Mouse (Mus musculus) MEL (cell line): ENCODE results near the gene Ranbp10. TPM values are rescaled to one million over a fixed set of nuclear protein-coding genes. Genes with fewer than 3 reads are reported as not detected.

Experiments used
- DNase-seq: peaks from one replicate; pipeline ENCODE4 v3.0.0; 2011; ENCODE audit warnings: low read depth, low spot score
- H3K27ac ChIP-seq: 2 replicates; pipeline ENCODE4 v1.5.1; 2012; ENCODE audit warnings: low read depth, mild to moderate bottlenecking, control low read depth, low read length, moderate library complexity; ENCODE audit not compliant: control insufficient read depth
- H3K27me3 ChIP-seq, 2 experiments: fragments of 150-350 bp in 1 of 2; sonication (generic) in 1 of 2; 2 replicates each; pipeline ENCODE4 v1.6.1; 2012; ENCODE audit warnings: low read length in 2 of 2, mild to moderate bottlenecking in 2 of 2, improper control_type of control experiment in 1 of 2, moderate library complexity in 1 of 2; ENCODE audit not compliant: insufficient read depth in 2 of 2, control insufficient read depth in 1 of 2
- H3K36me3 ChIP-seq, 2 experiments: 2 replicates each; pipeline ENCODE4 v1.6.1; 2012 to 2014; ENCODE audit warnings: low read length in 2 of 2, improper control_type of control experiment in 1 of 2, inconsistent platforms in 1 of 2, mild to moderate bottlenecking in 1 of 2; ENCODE audit not compliant: insufficient read depth in 2 of 2, control insufficient read depth in 1 of 2
- H3K4me1 ChIP-seq, 2 experiments: fragments of 150-350 bp in 1 of 2; sonication (generic) in 1 of 2; 2 replicates each; pipeline ENCODE4 v1.6.1; 2012; ENCODE audit warnings: low read length in 2 of 2, improper control_type of control experiment in 1 of 2, mild to moderate bottlenecking in 1 of 2; ENCODE audit not compliant: insufficient read depth in 2 of 2, control insufficient read depth in 1 of 2
- H3K4me3 ChIP-seq, 2 experiments: fragments of 150-350 bp in 1 of 2; sonication (generic) in 1 of 2; 2 replicates each; pipeline ENCODE4 v1.5.1; 2012; ENCODE audit warnings: low read depth in 2 of 2, low read length in 2 of 2, mild to moderate bottlenecking in 2 of 2, moderate library complexity in 2 of 2, control low read depth in 1 of 2, improper control_type of control experiment in 1 of 2; ENCODE audit not compliant: control insufficient read depth in 1 of 2, insufficient read depth in 1 of 2
- H3K79me2 ChIP-seq: 2 replicates; pipeline ENCODE4 v1.6.1; 2012; ENCODE audit warnings: mild to moderate bottlenecking, low read length, moderate library complexity; ENCODE audit not compliant: control insufficient read depth, poor library complexity, insufficient read depth
- H3K9ac ChIP-seq: 2 replicates; pipeline ENCODE4 v1.6.1; 2012; ENCODE audit warnings: low read depth, mild to moderate bottlenecking, control low read depth, low read length, moderate library complexity; ENCODE audit not compliant: control insufficient read depth, poor library complexity, severe bottlenecking
- H3K9me3 ChIP-seq: fragments of 150-350 bp; sonication (generic); replicated peaks from 2 replicates; pipeline ENCODE4 v1.6.1; 2012; ENCODE audit warnings: mild to moderate bottlenecking, low read length, improper control_type of control experiment, moderate library complexity; ENCODE audit not compliant: insufficient read depth
- CHD2 ChIP-seq: IDR thresholded peaks from 2 replicates; pipeline ENCODE4 v1.6.1; 2011; ENCODE audit warnings: low read length, improper control_type of control experiment
- ELF1 ChIP-seq: IDR thresholded peaks from 2 replicates; pipeline ENCODE4 v1.6.1; 2014; ENCODE audit warnings: low read depth, mild to moderate bottlenecking, inconsistent platforms, low read length, improper control_type of control experiment, moderate library complexity
- EP300 ChIP-seq, 2 experiments: IDR thresholded peaks; 2 replicates each; pipeline ENCODE4 v1.6.1; 2011; ENCODE audit warnings: improper control_type of control experiment in 2 of 2, low read length in 2 of 2, low read depth in 1 of 2, mild to moderate bottlenecking in 1 of 2
- GABPA ChIP-seq: IDR thresholded peaks from 2 replicates; pipeline ENCODE4 v1.6.1; 2012; ENCODE audit warnings: low read depth, mild to moderate bottlenecking, inconsistent platforms, low read length, improper control_type of control experiment, moderate library complexity
- KAT2A ChIP-seq: conservative IDR thresholded peaks from 2 replicates; pipeline ENCODE4 v1.6.1; 2012; ENCODE audit warnings: low read depth, low read length, improper control_type of control experiment, inconsistent platforms
- MAFK ChIP-seq: IDR thresholded peaks from 2 replicates; pipeline ENCODE4 v1.6.1; 2011; ENCODE audit warnings: low read depth, mild to moderate bottlenecking, low read length, improper control_type of control experiment, borderline replicate concordance
- MAZ ChIP-seq: IDR thresholded peaks from 2 replicates; pipeline ENCODE4 v1.6.1; 2012; ENCODE audit warnings: low read depth, mild to moderate bottlenecking, inconsistent platforms, low read length, improper control_type of control experiment
- MYB ChIP-seq: IDR thresholded peaks from 2 replicates; pipeline ENCODE4 v1.6.1; 2011; ENCODE audit warnings: mild to moderate bottlenecking, low read depth, low read length, improper control_type of control experiment
- NELFE ChIP-seq: IDR thresholded peaks from 2 replicates; pipeline ENCODE4 v1.6.1; 2011; ENCODE audit warnings: low read depth, low read length, improper control_type of control experiment
- NRF1 ChIP-seq: IDR thresholded peaks from 2 replicates; pipeline ENCODE4 v1.6.1; 2014; ENCODE audit warnings: low read depth, mild to moderate bottlenecking, inconsistent platforms, low read length, improper control_type of control experiment, moderate library complexity; ENCODE audit not compliant: poor library complexity, insufficient read depth, severe bottlenecking
- POLR2AphosphoS2 ChIP-seq: IDR thresholded peaks from 2 replicates; pipeline ENCODE4 v1.6.1; 2011; ENCODE audit warnings: low read length, improper control_type of control experiment
- RAD21 ChIP-seq: IDR thresholded peaks from 2 replicates; pipeline ENCODE4 v1.6.1; 2011; ENCODE audit warnings: mild to moderate bottlenecking, low read depth, low read length, improper control_type of control experiment
- SIN3A ChIP-seq: IDR thresholded peaks from 2 replicates; pipeline ENCODE4 v1.6.1; 2012; ENCODE audit warnings: low read length, improper control_type of control experiment, inconsistent platforms
- TCF12 ChIP-seq: IDR thresholded peaks from 2 replicates; pipeline ENCODE4 v1.6.1; 2014; ENCODE audit warnings: low read depth, mild to moderate bottlenecking, inconsistent platforms, low read length, improper control_type of control experiment, moderate library complexity
- UBTF ChIP-seq: IDR thresholded peaks from 2 replicates; pipeline ENCODE4 v1.6.1; 2012; ENCODE audit warnings: low read depth, mild to moderate bottlenecking, inconsistent platforms, low read length, improper control_type of control experiment, moderate library complexity, borderline replicate concordance; ENCODE audit not compliant: insufficient read depth
- USF2 ChIP-seq, 2 experiments: IDR thresholded peaks; 2 replicates each; pipeline ENCODE4 v1.6.1; 2011 to 2012; ENCODE audit warnings: improper control_type of control experiment in 2 of 2, low read length in 2 of 2, borderline replicate concordance in 1 of 2, inconsistent platforms in 1 of 2, low read depth in 1 of 2, mild to moderate bottlenecking in 1 of 2; ENCODE audit not compliant: insufficient read depth in 1 of 2
- ZMIZ1 ChIP-seq: IDR thresholded peaks from 2 replicates; pipeline ENCODE4 v1.6.1; 2012; ENCODE audit warnings: low read depth, mild to moderate bottlenecking, inconsistent platforms, low read length, improper control_type of control experiment, moderate library complexity
- polyA plus RNA-seq, 2 experiments: library from polyadenylated mRNA; stranded (reverse) in 1 of 2; unstranded in 1 of 2; fragments of >175 nt in 1 of 2; fragments of >200 nt in 1 of 2; gene quantifications; 2 replicates each; pipeline versions ENCODE4 v1.2.1 to v1.2.4; 2012; ENCODE audit warnings: low replicate concordance in 2 of 2, low read depth in 1 of 2; ENCODE audit not compliant: insufficient read length in 2 of 2, insufficient read depth in 1 of 2, missing spikeins in 1 of 2
- total RNA-seq: library from RNA; depleted of rRNA; stranded (reverse); fragments of 300-350 nt; gene quantifications from 2 replicates; pipeline ENCODE4 v1.2.3, GENCODE M21; 2012

Gene Ranbp10
- total and polyA plus RNA-seq, 3 experiments: 7.4 to 22.1 TPM; not detected in 1

- TF ChIP-seq ELF1 (no peak), USF2 (IDR thresholded peaks at IDR 0.05; ENCODE audit: borderline replicate concordance in 1 of 2, insufficient read depth in 1 of 2, low read depth in 1 of 2, low read length in 2 of 2) (no peak), NRF1 (peak; percentile 3; the same call in 1 of the 2 replicates)
- DNase-seq: no peak
- H3K27ac ChIP-seq: no peak overlapping the region
Measured at GRCm38 (mm10) chr8:105757796-105758276, 69.3 kb downstream of the Ranbp10 start.

GRCm38 (mm10) chr8:105754688-105755087, 72.5 kb downstream of the Ranbp10 start:
- DNase-seq: no peak
- Histone ChIP-seq H3K79me2 (no peaks in the 10 kb centered on the region; the same call in none of the 2 replicates), H3K9ac (no peak overlapping the region), H3K27me3 (no peaks in the 10 kb centered on the region), H3K36me3 (peaks cover 0 to 16% of the 10 kb centered on the region in 2 experiments; a peak in 2 of 4 replicates), H3K27ac (no peak overlapping the region), H3K9me3 (no peaks in the 10 kb centered on the region), H3K4me1 (peaks cover 4 to 16% of the 10 kb centered on the region in 2 experiments), H3K4me3 (no peak overlapping the region)
- TF ChIP-seq ELF1 (no peak), POLR2AphosphoS2 (no peak), MYB (no peak), GABPA (no peak), KAT2A (no peak), RAD21 (no peak), TCF12 (no peak), MAZ (no peak), NELFE (no peak), UBTF (no peak), EP300 (IDR thresholded peaks at IDR 0.05; ENCODE audit: low read depth in 1 of 2, low read length in 2 of 2) (no peak), ZMIZ1 (no peak), SIN3A (no peak), MAFK (no peak), CHD2 (no peak)

More at GRCm38 (mm10) chr8:105757796-105758276, 69.3 kb downstream of the Ranbp10 start:
- Histone ChIP-seq H3K79me2 (no peaks in the 10 kb centered on the region; the same call in none of the 2 replicates), H3K9me3 (no peaks in the 10 kb centered on the region), H3K36me3 (peaks cover 0 to 16% of the 10 kb centered on the region in 2 experiments; a peak in 2 of 4 replicates), H3K4me3 (peak overlapping the region; percentile 87 to 90), H3K4me1 (peaks cover 4 to 16% of the 10 kb centered on the region in 2 experiments), H3K27me3 (no peaks in the 10 kb centered on the region), H3K9ac (peak overlapping the region; percentile 82)
